Mouse (Mus musculus) hindbrain, embryonic 12.5 days (tissue): ENCODE data around the gene Celf5. TPM values are rescaled to one million over a fixed set of nuclear protein-coding genes. Genes with fewer than 3 reads are reported as not detected.
A peak's percentile ranks its signal among the peaks of the same experiment; 100 is the strongest.

ENCODE experiments used
- ATAC-seq: fragments of 200-750 bp; cut with Nextera tagmentation; 2 replicates; pipeline ENCODE4 v1.8.0; 2017; ENCODE audit warnings: moderate TSS enrichment; ENCODE audit not compliant: low FRiP score
- H3K27ac ChIP-seq: fragments of 300-500 bp; sonication (generic); 2 replicates; pipeline ENCODE4 v1.5.1; 2016; ENCODE audit warnings: mild to moderate bottlenecking
- H3K27me3 ChIP-seq: fragments of 300-500 bp; sonication (generic); 2 replicates; pipeline ENCODE4 v1.6.1; 2016; ENCODE audit warnings: mild to moderate bottlenecking
- H3K36me3 ChIP-seq: fragments of 300-500 bp; sonication (generic); 2 replicates; pipeline ENCODE4 v1.6.1; 2016; ENCODE audit warnings: mild to moderate bottlenecking
- H3K4me1 ChIP-seq: fragments of 300-500 bp; sonication (generic); 2 replicates; pipeline ENCODE4 v1.6.1; 2016
- H3K4me2 ChIP-seq: fragments of 300-500 bp; sonication (generic); replicated peaks from 2 replicates; pipeline ENCODE4 v1.6.1; 2016; ENCODE audit warnings: mild to moderate bottlenecking
- H3K4me3 ChIP-seq: fragments of 300-500 bp; sonication (generic); 2 replicates; pipeline ENCODE4 v1.5.1; 2016; ENCODE audit warnings: mild to moderate bottlenecking
- H3K9ac ChIP-seq: fragments of 300-500 bp; sonication (generic); 2 replicates; pipeline ENCODE4 v1.6.1; 2016; ENCODE audit warnings: mild to moderate bottlenecking, moderate library complexity
- H3K9me3 ChIP-seq: fragments of 300-500 bp; sonication (generic); replicated peaks from 2 replicates; pipeline ENCODE4 v1.6.1; 2016; ENCODE audit warnings: mild to moderate bottlenecking
- WGBS: fragments of 180-500 bp; shearing (Covaris S2); methylation state at CpG from one replicate; pipeline ENCODE4 v1.1.7; 2016; 5-methylcytosine and 5-hydroxymethylcytosine counted together
- polyA plus RNA-seq: library from polyadenylated mRNA; unstranded; fragments of >200 nt; fragmentation: Nextera tagmentation; extraction: Ambion mirVana; gene quantifications from 2 replicates; pipeline ENCODE4 v1.2.1, GENCODE M21; 2016

Gene Celf5
- polyA plus RNA-seq, 1 experiment from 2014 or later: 37.1 TPM

DNA sequence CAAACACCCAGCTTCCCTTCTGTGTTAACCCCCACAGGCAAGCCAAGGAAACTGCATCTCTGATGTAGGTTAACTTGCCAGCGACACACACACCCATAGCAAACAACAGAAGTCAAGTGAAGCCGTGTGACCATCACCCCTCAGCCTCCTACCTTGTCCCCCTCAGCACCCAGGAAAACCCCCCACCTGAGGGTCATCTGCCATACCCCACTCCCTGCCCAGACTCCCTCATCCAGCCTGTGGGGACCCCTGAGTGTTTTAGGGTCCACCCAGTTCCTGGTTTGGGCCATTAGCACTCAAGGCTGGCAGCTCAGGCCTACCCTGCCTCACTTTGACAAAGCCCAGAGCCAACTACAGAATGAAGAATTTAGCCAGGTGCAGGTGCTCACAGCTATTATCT is 16.4 kb downstream of the Celf5 start:
- Histone ChIP-seq H3K9ac (no peak overlapping the region), H3K4me2 (no peak overlapping the region), H3K4me1 (peaks cover 14% of the 10 kb centered on the region), H3K36me3 (peaks cover 21% of the 10 kb centered on the region; the same call in 1 of the 2 replicates), H3K9me3 (no peaks in the 10 kb centered on the region), H3K27me3 (peaks cover 74% of the 10 kb centered on the region), H3K27ac (no peak overlapping the region), H3K4me3 (no peak overlapping the region)
- no peak for ATAC-seq
- 88% methylated on average over 2 of the region's 2 CpGs for WGBS

DNA sequence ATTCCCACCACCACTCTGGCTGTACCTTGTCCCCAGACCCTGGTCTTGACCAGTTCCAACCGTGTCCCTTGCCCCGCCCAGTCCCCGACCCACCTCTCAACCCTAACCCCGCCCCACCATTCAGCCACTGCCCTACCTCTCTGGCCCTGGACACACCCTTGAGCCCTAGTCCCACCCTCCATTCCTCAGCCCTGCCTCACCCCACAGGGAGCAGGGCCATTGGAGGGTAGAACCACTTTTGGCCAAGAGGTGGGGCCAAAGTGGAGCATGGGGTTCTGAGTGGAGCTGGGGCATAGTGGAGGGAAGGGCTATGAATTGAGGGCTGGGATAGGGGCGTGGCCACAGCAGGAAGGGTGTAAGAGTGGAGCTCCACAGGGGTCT is 17.3 kb downstream of the Celf5 start:
- H3K9me3 ChIP-seq: no peaks in the 10 kb centered on the region
- peaks cover 79% of the 10 kb centered on the region for H3K27me3 ChIP-seq
- peaks cover 9% of the 10 kb centered on the region for H3K4me1 ChIP-seq
- WGBS: 4% methylated on average over 5 of the region's 5 CpGs
- no peak overlapping the region for H3K9ac ChIP-seq
- H3K4me2 ChIP-seq: no peak overlapping the region
- ATAC-seq: peak; percentile 14; the same call in 1 of the 2 replicates
- peaks cover 21% of the 10 kb centered on the region; the same call in 1 of the 2 replicates for H3K36me3 ChIP-seq
- H3K27ac ChIP-seq: no peak overlapping the region
- no peak overlapping the region for H3K4me3 ChIP-seq

DNA sequence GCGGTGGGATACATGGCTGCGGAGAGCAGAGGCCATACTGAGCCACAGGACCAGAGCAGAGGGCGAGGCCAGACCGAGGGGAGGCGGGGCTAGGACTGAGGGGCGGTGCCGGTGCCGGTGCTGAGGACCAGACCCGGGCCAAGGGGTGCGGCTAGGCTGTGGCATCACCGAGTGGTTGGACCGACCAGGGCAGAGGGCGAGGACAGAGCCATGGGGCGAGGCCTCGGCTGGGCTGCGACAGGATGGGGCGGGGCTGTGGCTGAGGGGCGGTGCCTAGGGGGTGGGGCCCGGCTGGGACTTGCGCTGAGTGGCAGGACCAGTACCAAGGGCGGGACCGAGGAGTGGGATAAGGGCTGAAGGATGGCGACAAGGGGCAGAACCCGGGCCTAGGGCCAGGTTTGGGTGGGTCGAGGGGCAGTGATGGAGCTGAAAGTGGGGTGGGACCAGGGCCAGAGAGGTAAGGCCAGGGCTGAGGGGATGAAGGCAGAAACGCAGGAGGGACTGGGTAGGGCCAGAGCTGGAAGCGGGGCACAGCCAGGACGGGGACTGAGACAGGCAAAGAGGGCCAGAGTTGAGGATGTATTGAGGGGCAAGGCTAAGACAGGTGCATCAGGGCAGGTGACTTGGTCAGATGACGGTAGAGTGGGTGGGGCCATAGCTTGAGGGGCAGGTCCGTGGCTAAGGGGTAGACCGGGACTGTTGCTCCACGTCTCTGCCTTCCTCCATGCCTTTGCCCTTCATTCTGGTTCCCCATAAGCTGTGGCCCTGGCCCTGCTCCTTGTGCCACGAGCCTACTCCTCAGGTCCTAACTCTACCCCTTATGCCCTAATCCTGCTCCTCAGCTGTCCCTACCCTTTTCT is 17.9 kb downstream of the Celf5 start:
- Histone ChIP-seq H3K4me1 (peaks cover 9% of the 10 kb centered on the region), H3K9ac (0 out of 2 replicates have a peak overlapping the region, but pooled peaks have one; percentile 13), H3K4me2 (peak overlapping the region; percentile 49), H3K36me3 (peaks cover 21% of the 10 kb centered on the region; the same call in 1 of the 2 replicates), H3K9me3 (no peaks in the 10 kb centered on the region), H3K4me3 (peak overlapping the region; percentile 31), H3K27me3 (peaks cover 85% of the 10 kb centered on the region), H3K27ac (no peak overlapping the region)
- WGBS: 2% methylated on average over 33 of the region's 33 CpGs
- ATAC-seq: peak; percentile 83

DNA sequence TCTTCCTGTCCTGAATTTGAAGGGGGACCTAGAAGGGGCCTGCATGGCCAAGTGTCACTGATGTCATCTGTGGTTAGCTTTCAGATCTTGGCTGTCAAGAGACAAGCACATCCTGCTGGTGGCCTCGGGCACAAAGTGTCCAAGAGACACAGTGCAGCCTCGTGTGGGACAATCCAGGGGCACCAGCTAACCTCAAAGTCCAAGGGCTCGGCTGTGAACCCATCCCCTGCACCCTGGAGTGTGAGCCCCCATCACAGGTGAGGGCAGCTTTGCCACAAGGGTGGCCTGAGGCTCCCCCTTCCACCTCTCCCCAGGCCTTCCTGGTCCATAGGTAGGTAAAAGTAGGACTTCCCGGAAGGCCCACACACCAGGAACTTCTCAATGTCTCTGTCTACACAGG is 19.0 kb downstream of the Celf5 start:
- Histone ChIP-seq H3K4me1 (peaks cover 9% of the 10 kb centered on the region), H3K4me2 (peak overlapping the region; percentile 49; the same call in 1 of the 2 replicates), H3K27me3 (peaks cover 88% of the 10 kb centered on the region), H3K9me3 (no peaks in the 10 kb centered on the region), H3K4me3 (no peak overlapping the region), H3K36me3 (peaks cover 17% of the 10 kb centered on the region; the same call in 1 of the 2 replicates), H3K27ac (no peak overlapping the region), H3K9ac (no peak overlapping the region)
- WGBS: 75% methylated on average over 4 of the region's 4 CpGs
- ATAC-seq: no peak

DNA sequence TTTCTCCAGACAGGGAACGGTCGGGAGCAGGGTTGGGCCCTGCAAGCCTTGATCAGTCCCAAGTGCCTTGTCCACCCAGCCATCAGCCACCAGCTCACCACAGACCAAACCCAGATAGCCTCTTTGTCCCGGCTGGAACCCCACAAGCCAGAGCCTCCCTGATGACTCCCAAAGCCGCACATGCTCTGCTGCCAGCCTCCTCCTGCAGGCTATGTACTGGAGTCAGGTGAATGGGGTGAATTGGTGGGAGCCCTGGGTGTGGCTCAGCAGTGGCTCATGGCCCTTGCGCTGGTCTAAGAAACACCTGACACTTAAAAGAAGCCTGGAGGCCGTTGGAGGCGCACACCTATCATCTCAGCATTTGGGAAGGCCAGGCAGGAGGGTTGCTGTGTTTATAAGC is 19.6 kb downstream of the Celf5 start:
- no peak overlapping the region for H3K4me2 ChIP-seq
- peaks cover 17% of the 10 kb centered on the region; the same call in 1 of the 2 replicates for H3K36me3 ChIP-seq
- peaks cover 90% of the 10 kb centered on the region for H3K27me3 ChIP-seq
- no peak for ATAC-seq
- H3K9me3 ChIP-seq: no peaks in the 10 kb centered on the region
- peaks cover 9% of the 10 kb centered on the region for H3K4me1 ChIP-seq
- H3K9ac ChIP-seq: no peak overlapping the region
- no peak overlapping the region for H3K27ac ChIP-seq
- no peak overlapping the region for H3K4me3 ChIP-seq
- WGBS: 81% methylated on average over 7 of the region's 7 CpGs

DNA sequence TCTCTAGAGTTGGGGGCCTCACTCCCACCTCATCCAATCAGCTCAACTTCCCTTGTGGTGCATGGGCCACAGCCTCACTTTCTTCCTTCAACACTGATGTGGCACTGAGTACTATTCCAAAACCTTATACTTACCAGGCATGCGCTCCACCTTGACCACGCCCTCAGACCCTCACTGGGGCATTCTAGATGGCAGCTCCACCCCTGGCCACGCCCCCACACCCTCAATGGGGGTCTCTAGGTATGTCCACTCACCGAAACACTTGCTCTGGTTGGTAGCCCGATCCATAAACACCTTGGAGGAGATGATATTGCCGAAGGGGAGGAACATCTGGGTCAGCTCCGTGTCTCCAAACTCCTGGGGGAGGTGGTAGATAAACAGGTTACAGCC is 20.1 kb downstream of the Celf5 start:
- Histone ChIP-seq H3K4me3 (no peak overlapping the region), H3K27ac (no peak overlapping the region), H3K4me2 (no peak overlapping the region), H3K4me1 (peaks cover 9% of the 10 kb centered on the region), H3K9ac (no peak overlapping the region), H3K9me3 (no peaks in the 10 kb centered on the region), H3K27me3 (peaks cover 90% of the 10 kb centered on the region), H3K36me3 (peaks cover 13% of the 10 kb centered on the region; the same call in 1 of the 2 replicates)
- 43% methylated on average over 7 of the region's 7 CpGs for WGBS
- no peak for ATAC-seq

DNA sequence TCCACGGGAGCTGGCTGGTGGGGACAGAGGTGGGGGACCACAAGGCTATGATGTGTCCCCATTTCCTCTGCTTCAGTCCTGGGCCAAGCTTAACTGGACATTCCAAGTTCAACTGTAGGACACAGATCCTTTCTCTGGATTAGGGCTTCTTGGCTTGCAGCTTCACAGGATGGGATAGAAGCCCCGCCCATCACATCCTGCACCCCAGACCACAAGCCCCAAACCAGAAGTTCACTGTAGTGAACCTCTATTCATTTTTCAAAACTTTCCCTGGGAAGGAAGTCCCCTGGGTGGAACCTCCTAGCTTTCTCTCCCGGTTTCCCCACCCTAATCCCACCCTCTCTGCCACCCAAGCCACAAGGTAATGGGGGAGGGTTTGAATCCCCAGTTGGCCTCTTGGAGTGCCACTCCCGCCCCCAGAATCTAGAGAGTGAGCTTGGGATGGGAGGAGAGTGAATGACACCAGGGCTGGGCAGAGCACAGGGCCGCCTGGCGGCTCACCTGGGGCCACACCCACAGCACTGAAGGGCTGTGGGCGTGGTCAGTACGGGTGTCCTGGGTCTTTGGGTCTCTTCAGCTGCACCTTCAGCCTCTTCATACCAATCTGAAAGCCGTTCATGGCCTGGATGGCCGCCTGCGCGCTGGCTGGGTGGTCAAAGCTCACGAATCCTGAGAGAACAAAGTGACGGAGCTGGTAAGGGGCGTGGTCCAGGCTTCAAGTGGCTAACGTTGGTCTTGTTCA is 20.7 kb downstream of the Celf5 start:
- no peak for ATAC-seq
- H3K36me3 ChIP-seq: peaks cover 7% of the 10 kb centered on the region; the same call in 1 of the 2 replicates
- H3K4me2 ChIP-seq: no peak overlapping the region
- H3K27me3 ChIP-seq: peaks cover 92% of the 10 kb centered on the region
- peaks cover 9% of the 10 kb centered on the region for H3K4me1 ChIP-seq
- WGBS: 9% methylated on average over 16 of the region's 16 CpGs
- H3K9ac ChIP-seq: no peak overlapping the region
- H3K9me3 ChIP-seq: no peaks in the 10 kb centered on the region
- H3K4me3 ChIP-seq: no peak overlapping the region
- no peak overlapping the region for H3K27ac ChIP-seq

DNA sequence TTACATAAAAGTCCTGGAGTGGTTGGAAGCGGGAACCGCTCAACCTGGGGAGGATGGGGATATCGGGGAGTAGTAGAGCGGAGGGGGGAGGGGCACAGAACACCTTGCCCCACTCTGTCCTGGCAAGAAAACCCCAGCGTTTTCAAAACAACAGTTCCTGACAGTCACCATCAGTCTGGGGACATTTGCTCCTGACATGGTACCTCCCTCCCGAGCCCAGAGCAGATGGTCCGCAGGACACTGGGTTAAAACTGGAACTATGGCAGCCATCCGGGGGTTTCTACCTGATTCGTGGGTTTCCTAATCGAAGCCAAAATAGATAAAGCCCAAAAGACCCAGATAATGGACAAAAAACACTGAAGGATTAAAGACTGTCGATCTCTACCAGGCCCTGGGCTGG is 21.6 kb downstream of the Celf5 start:
- ATAC-seq: no peak
- H3K36me3 ChIP-seq: 0 out of 2 replicates have a peak, but pooled peaks cover 3% of the 10 kb centered on the region

DNA sequence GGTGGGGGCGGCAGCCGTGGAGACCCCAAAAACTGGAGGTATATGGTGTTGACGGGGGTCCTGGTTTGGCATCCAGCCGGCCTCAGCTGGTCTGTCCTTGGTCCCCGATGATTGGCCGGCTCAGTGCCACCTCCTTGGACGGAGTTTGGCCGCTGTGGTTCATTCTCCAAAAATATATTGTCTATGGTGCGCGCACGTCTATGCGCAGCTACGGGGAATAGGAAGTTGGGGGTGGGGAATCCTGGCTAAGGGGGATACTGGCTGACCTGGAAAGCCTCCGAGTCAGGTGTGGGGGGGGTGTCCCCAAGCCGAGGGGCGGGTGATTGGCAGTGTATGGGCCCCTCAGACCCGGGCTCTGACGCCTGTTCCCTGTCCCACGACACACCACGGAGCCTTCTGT is 22.0 kb downstream of the Celf5 start:
- Histone ChIP-seq H3K27me3 (peaks cover 95% of the 10 kb centered on the region), H3K36me3 (0 out of 2 replicates have a peak, but pooled peaks cover 3% of the 10 kb centered on the region), H3K9ac (no peak overlapping the region), H3K4me3 (no peak overlapping the region), H3K4me1 (peaks cover 9% of the 10 kb centered on the region), H3K27ac (no peak overlapping the region), H3K9me3 (no peaks in the 10 kb centered on the region), H3K4me2 (no peak overlapping the region)
- WGBS: 24% methylated on average over 19 of the region's 20 CpGs
- ATAC-seq: no peak

More for the DNA sequence above, 21.6 kb downstream of the Celf5 start:
- Histone ChIP-seq H3K4me1 (peaks cover 9% of the 10 kb centered on the region), H3K27ac (no peak overlapping the region), H3K4me2 (no peak overlapping the region), H3K4me3 (no peak overlapping the region), H3K9me3 (no peaks in the 10 kb centered on the region), H3K9ac (no peak overlapping the region), H3K27me3 (peaks cover 94% of the 10 kb centered on the region)
- 33% methylated on average over 11 of the region's 11 CpGs for WGBS

DNA sequence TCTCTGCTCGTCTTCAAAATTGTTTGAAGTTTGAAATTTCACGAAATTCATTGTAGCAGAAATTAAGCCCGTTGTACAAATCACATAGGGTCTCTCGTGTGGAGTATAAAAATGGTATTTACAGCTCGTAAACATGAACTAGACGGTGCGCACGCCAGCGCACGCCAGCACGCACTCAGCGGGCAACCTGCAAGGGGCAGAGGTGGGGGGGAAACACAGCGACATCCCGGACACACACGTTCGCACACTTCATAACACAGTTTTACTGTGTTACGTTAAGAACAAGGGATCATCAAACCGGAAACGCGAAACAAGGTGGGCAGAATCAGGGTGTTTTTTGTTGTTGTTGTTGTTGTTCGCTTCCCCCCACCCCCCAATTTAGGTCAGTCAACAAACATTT is 23.1 kb downstream of the Celf5 start:
- no peak overlapping the region for H3K9ac ChIP-seq
- no peak for ATAC-seq

DNA sequence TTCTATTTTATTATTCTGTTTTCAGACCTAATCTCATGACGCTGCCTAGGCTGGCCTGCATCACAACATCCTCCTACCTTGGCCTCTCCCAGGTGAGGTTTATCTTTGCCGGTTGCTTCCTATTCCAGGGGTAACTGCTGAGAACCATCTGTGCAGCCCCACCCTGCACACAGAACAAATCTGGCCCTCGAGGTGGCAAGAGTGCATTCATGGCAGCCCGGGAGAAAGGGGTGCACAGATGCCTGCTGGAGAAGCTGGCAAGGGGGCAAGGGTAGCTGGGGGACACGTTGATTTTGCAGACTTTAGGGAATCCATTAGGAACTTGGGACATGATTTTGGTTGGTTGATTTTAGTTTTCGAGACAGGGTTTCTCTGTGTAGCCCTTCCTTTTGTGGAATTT is 24.2 kb downstream of the Celf5 start:
- Histone ChIP-seq H3K36me3 (0 out of 2 replicates have a peak, but pooled peaks cover 3% of the 10 kb centered on the region), H3K4me3 (no peak overlapping the region)
- ATAC-seq: no peak

More for the DNA sequence above, 23.1 kb downstream of the Celf5 start:
- Histone ChIP-seq H3K27ac (no peak overlapping the region), H3K4me2 (no peak overlapping the region), H3K36me3 (0 out of 2 replicates have a peak, but pooled peaks cover 3% of the 10 kb centered on the region), H3K27me3 (peaks cover 95% of the 10 kb centered on the region), H3K4me1 (no peaks in the 10 kb centered on the region; the same call in 1 of the 2 replicates), H3K9me3 (no peaks in the 10 kb centered on the region), H3K4me3 (no peak overlapping the region)
- 68% methylated on average over 21 of the region's 21 CpGs for WGBS

DNA sequence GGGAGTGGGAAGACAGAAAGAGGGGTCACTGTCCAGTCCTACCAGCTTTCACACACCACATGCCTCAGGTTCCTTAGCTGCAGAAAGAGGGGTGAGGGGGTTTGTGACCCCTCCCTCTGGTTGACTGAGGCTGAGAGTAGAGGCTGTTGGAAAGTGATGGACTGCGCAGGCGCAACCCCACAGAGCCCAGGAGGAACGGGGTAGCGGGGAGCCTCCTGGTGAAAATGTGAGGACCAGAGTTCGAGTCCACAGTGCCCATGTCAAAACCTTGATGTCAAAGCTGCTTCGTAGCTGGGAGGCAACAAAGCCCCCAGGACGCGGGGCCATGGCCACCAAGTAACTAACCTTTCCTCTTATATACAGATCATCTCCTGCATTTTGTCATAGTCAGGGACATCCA is 24.9 kb downstream of the Celf5 start:
- Histone ChIP-seq H3K4me3 (no peak overlapping the region), H3K4me2 (no peak overlapping the region), H3K9me3 (no peaks in the 10 kb centered on the region), H3K27me3 (peaks cover 95% of the 10 kb centered on the region), H3K27ac (no peak overlapping the region), H3K36me3 (0 out of 2 replicates have a peak, but pooled peaks cover 3% of the 10 kb centered on the region), H3K9ac (no peak overlapping the region), H3K4me1 (0 out of 2 replicates have a peak, but pooled peaks cover 3% of the 10 kb centered on the region)
- WGBS: 84% methylated on average over 8 of the region's 8 CpGs
- no peak for ATAC-seq

More for the DNA sequence above, 24.2 kb downstream of the Celf5 start:
- Histone ChIP-seq H3K9ac (no peak overlapping the region), H3K27me3 (peaks cover 95% of the 10 kb centered on the region), H3K4me2 (no peak overlapping the region), H3K9me3 (no peaks in the 10 kb centered on the region), H3K4me1 (no peaks in the 10 kb centered on the region), H3K27ac (no peak overlapping the region)
- WGBS: 84% methylated on average over 6 of the region's 6 CpGs
